Mouse (Mus musculus) CH12.LX (cell line): Measurements from ENCODE around the gene Npb.

Source experiments
- CHD2 ChIP-seq: IDR thresholded peaks from 2 replicates; pipeline ENCODE4 v1.6.1; 2011; ENCODE audit warnings: low read length, improper control_type of control experiment
- CTCF ChIP-seq, 2 experiments: IDR thresholded peaks in 1 of 2; conservative IDR thresholded peaks in 1 of 2; 2 replicates each; pipeline ENCODE4 v1.5.1; 2011 to 2012; ENCODE audit warnings: low read depth in 2 of 2, low read length in 2 of 2, improper control_type of control experiment in 1 of 2, inconsistent platforms in 1 of 2, mild to moderate bottlenecking in 1 of 2, moderate library complexity in 1 of 2
- EP300 ChIP-seq: IDR thresholded peaks from 2 replicates; pipeline ENCODE4 v1.6.1; 2011; ENCODE audit warnings: low read length, improper control_type of control experiment
- JUND ChIP-seq: conservative IDR thresholded peaks from 2 replicates; pipeline ENCODE4 v1.6.1; 2011; ENCODE audit warnings: low read depth, low read length, improper control_type of control experiment
- POLR2A ChIP-seq: IDR thresholded peaks from 2 replicates; pipeline ENCODE4 v1.6.1; 2011; ENCODE audit warnings: low read depth, mild to moderate bottlenecking, improper control_type of control experiment, low read length
- RCOR1 ChIP-seq: conservative IDR thresholded peaks from 2 replicates; pipeline ENCODE4 v1.6.1; 2012; ENCODE audit warnings: low read depth, mild to moderate bottlenecking, inconsistent platforms, low read length, improper control_type of control experiment

GRCm38 (mm10) chr11:120613481-120613972, 5.2 kb downstream of the Npb start:
- TF ChIP-seq CTCF (conservative IDR thresholded peaks at IDR 0.05 in 1 of 2, IDR thresholded peaks at IDR 0.05 in 1 of 2; ENCODE audit: low read depth in 2 of 2, low read length in 2 of 2): no peak
- TF ChIP-seq CHD2: no peak
- TF ChIP-seq EP300: no peak
- TF ChIP-seq RCOR1: no peak
- no peak for TF ChIP-seq JUND
- no peak for TF ChIP-seq POLR2A
